ENCODE assay signal across 9 mouse cellular contexts in the genomic region with DNA sequence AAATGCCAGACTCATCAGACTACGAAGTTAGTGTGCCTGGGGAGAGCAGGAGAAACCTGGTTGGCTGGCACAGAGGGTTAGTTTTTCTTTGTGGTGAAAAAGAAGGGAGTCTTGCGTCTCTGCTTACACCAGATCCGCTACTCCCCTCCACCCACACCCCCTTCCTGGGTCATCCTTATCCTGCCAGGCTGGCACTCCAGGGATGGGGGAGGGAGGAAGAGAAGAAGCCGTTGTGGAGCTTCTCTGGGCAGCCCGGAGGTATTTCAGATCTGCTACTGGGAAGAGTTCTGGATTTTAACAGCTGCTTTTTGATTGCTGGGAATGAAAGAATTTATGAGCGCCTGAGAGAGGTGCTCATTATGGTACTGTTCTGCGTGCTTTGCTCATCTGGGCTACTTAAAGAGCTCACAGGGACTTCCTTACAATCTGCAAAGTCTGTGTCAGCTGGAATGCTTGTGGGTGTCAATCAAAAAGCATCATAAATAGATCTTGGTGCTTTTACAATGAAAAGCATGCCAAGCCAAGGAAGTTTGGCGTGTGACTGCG. TPM values are rescaled to one million over a fixed set of nuclear protein-coding genes. Genes with fewer than 3 reads are reported as not detected.
DNase-seq lines count a peak whose midpoint lies in the region; ATAC-seq and TF ChIP-seq lines count a peak whose summit lies in the region.
"Had no signal": no experiment of that assay in that cellular context is flagged by ENCODE, and none has a peak within 500 bp of the region (broad histone marks: within the 10 kb centered on the region; RNA-seq: fewer than 3 reads in every experiment).

No protein-coding gene starts in this region.

- H3K4me1 ChIP-seq in embryonic facial prominence, embryonic 11.5 days (ENCODE audit: control insufficient read depth, insufficient read depth, low read length) = peaks cover 3% of the 10 kb centered on the region; the same call in 1 of the 2 replicates
- H3K4me1 ChIP-seq in hindbrain, embryonic 15.5 days (replicated peaks) = peaks cover 24% of the 10 kb centered on the region
- peaks cover 26% of the 10 kb centered on the region for H3K4me1 ChIP-seq in lung, embryonic 14.5 days (ENCODE audit: insufficient read depth)
- peaks cover 22% of the 10 kb centered on the region; the same call in 1 of the 2 replicates for H3K4me1 ChIP-seq in stomach, embryonic 15.5 days

- no peak for TF ChIP-seq CTCF in gastrocnemius, adult 2 months (IDR thresholded peaks at IDR 0.05)
- no peak for TF ChIP-seq CTCF in lung, embryonic 14.5 days (IDR thresholded peaks at IDR 0.05; ENCODE audit: low read depth)

- no peak for ATAC-seq in embryonic facial prominence, embryonic 11.5 days (replicated peaks; ENCODE audit: insufficient number of reproducible peaks, low FRiP score, low TSS enrichment, low read depth)
- ATAC-seq in hindbrain, embryonic 15.5 days (ENCODE audit: low FRiP score, low read depth) = peak; percentile 16; the same call in 1 of the 2 replicates
- no peak for ATAC-seq in lung, embryonic 14.5 days (ENCODE audit: insufficient read depth)
- ATAC-seq in stomach, embryonic 15.5 days (ENCODE audit: insufficient read depth, low FRiP score, low read depth) = no peak
- ATAC-seq: Patski had no signal

- H3K4me3 ChIP-seq in gastrocnemius, adult 2 months = peak overlapping the region; percentile 98
- H3K4me3 ChIP-seq in embryonic facial prominence, embryonic 11.5 days (ENCODE audit: low read depth, low read length) = peak overlapping the region; percentile 96
- peak overlapping the region; percentile 95 for H3K4me3 ChIP-seq in hindbrain, embryonic 15.5 days
- H3K4me3 ChIP-seq in lung, embryonic 14.5 days (ENCODE audit: low read depth, low read length) = peak overlapping the region; percentile 85
- H3K4me3 ChIP-seq in stomach, embryonic 15.5 days (replicated peaks) = peak overlapping the region; percentile 90

- peak overlapping the region; percentile 90 for H3K4me2 ChIP-seq in embryonic facial prominence, embryonic 11.5 days (ENCODE audit: low read depth, low read length)
- H3K4me2 ChIP-seq in hindbrain, embryonic 15.5 days = peak overlapping the region; percentile 100
- H3K4me2 ChIP-seq in lung, embryonic 14.5 days = peak overlapping the region; percentile 93
- H3K4me2 ChIP-seq in stomach, embryonic 15.5 days = peak overlapping the region; percentile 87

- no peaks in the 10 kb centered on the region for H3K9me3 ChIP-seq in embryonic facial prominence, embryonic 11.5 days (replicated peaks; ENCODE audit: control insufficient read depth, low read length)
- no peaks in the 10 kb centered on the region for H3K9me3 ChIP-seq in hindbrain, embryonic 15.5 days
- H3K9me3 ChIP-seq in lung, embryonic 14.5 days (ENCODE audit: low read depth, low read length) = no peaks in the 10 kb centered on the region
- no peaks in the 10 kb centered on the region for H3K9me3 ChIP-seq in stomach, embryonic 15.5 days

- H3K36me3 ChIP-seq in embryonic facial prominence, embryonic 11.5 days (replicated peaks; ENCODE audit: control insufficient read depth, insufficient read depth, low read depth, low read length) = no peaks in the 10 kb centered on the region
- H3K36me3 ChIP-seq in hindbrain, embryonic 15.5 days = no peaks in the 10 kb centered on the region
- H3K36me3 ChIP-seq in lung, embryonic 14.5 days (ENCODE audit: insufficient read depth) = no peaks in the 10 kb centered on the region
- H3K36me3 ChIP-seq in stomach, embryonic 15.5 days = no peaks in the 10 kb centered on the region

- peak overlapping the region; percentile 95 for H3K9ac ChIP-seq in embryonic facial prominence, embryonic 11.5 days (replicated peaks; ENCODE audit: low read length)
- peak overlapping the region; percentile 65 for H3K9ac ChIP-seq in hindbrain, embryonic 15.5 days
- peak overlapping the region; percentile 92 for H3K9ac ChIP-seq in lung, embryonic 14.5 days
- H3K9ac ChIP-seq in stomach, embryonic 15.5 days = peak overlapping the region; percentile 61; the same call in 1 of the 2 replicates

- peak; percentile 22 for DNase-seq in gastrocnemius, adult 2 months
- no peak for DNase-seq in gastrocnemius, adult 8-10 months (ENCODE audit: low spot score in 2 of 2)
- peak; percentile 81 for DNase-seq in 3T3-L1 (ENCODE audit: low read depth, low spot score)
- peak; percentile 17 for DNase-seq in embryonic facial prominence, embryonic 11.5 days (ENCODE audit: low spot score)
- DNase-seq in lung, embryonic 14.5 days = peak; percentile 38
- no peak for DNase-seq in spleen, postnatal 14 days (ENCODE audit: low spot score in 2 of 2)

- no peaks in the 10 kb centered on the region for H3K27me3 ChIP-seq in embryonic facial prominence, embryonic 11.5 days (ENCODE audit: control insufficient read depth, insufficient read depth, low read length)
- 0 out of 2 replicates have a peak, but pooled peaks cover 6% of the 10 kb centered on the region for H3K27me3 ChIP-seq in hindbrain, embryonic 15.5 days
- no peaks in the 10 kb centered on the region for H3K27me3 ChIP-seq in lung, embryonic 14.5 days (ENCODE audit: insufficient read depth, low read length)
- no peaks in the 10 kb centered on the region for H3K27me3 ChIP-seq in stomach, embryonic 15.5 days (replicated peaks)
- H3K27me3 ChIP-seq: Patski had no signal

- intact Hi-C loops in gastrocnemius, adult 2 months (cut with DNase I) = loop anchor here (5.0 kb wide), 2 partner anchors 39 to 134 kb away; no protein-coding TSS in a partner anchor

- 10% methylated on average over 9 of the region's 9 CpGs for WGBS in embryonic facial prominence, embryonic 11.5 days
- 9% methylated on average over 9 of the region's 9 CpGs for WGBS in hindbrain, embryonic 15.5 days
- 9% methylated on average over 9 of the region's 9 CpGs for WGBS in lung, embryonic 14.5 days
- 16% methylated on average over 9 of the region's 9 CpGs for WGBS in stomach, embryonic 15.5 days

- H3K27ac ChIP-seq in gastrocnemius, adult 2 months = peak overlapping the region; percentile 91
- H3K27ac ChIP-seq in embryonic facial prominence, embryonic 11.5 days (replicated peaks; ENCODE audit: low read depth, low read length) = peak overlapping the region; percentile 97; the same call in 1 of the 2 replicates
- peak overlapping the region; percentile 77; the same call in 1 of the 2 replicates for H3K27ac ChIP-seq in hindbrain, embryonic 15.5 days (replicated peaks)
- peak overlapping the region; percentile 98; the same call in 1 of the 2 replicates for H3K27ac ChIP-seq in lung, embryonic 14.5 days (ENCODE audit: low read depth)
- H3K27ac ChIP-seq in stomach, embryonic 15.5 days = peak overlapping the region; percentile 96

RNA-seq across cellular contexts. Expression of gene Tanc1, which starts 1.7 kb away (rescaled TPM):
- total RNA-seq in gastrocnemius, adult 2 months (2021) = 1 to 10 TPM; 6.3 to 8.7 TPM
- total RNA-seq in gastrocnemius, adult 8-10 months (2022) = 10 to 100 TPM in 1 of 4 experiments, 1 to 10 TPM in 3; 4.4 to 10.5 (median 6.5) TPM
- polyA plus RNA-seq in embryonic facial prominence, embryonic 11.5 days (2014; fragmentation: Nextera tagmentation; extraction: Ambion mirVana) = 20.6 and 22.7 TPM in 2 replicates
- polyA plus RNA-seq in hindbrain, embryonic 15.5 days (2015; fragmentation: Nextera tagmentation; extraction: Ambion mirVana) = 8.0 and 8.5 TPM in 2 replicates
- 28.8 and 31.0 TPM in 2 replicates for polyA plus RNA-seq in lung, embryonic 14.5 days (2014; fragmentation: Nextera tagmentation; extraction: Ambion mirVana)
- 28.1 and 28.8 TPM in 2 replicates for polyA plus RNA-seq in stomach, embryonic 15.5 days (2015; fragmentation: Nextera tagmentation; extraction: Ambion mirVana)

Comparison
In these comparisons a context has a peak if more than half of its experiments do, and no peak if none do; other contexts are left out.
1. DNase-seq: peak in gastrocnemius, adult 2 months (single experiment), 3T3-L1 (single experiment), embryonic facial prominence, embryonic 11.5 days (single experiment) and lung, embryonic 14.5 days (single experiment); none in gastrocnemius, adult 8-10 months (0 of 2) and spleen, postnatal 14 days (0 of 2).
2. Peak in every context shown above with its lines, with median percentiles within 50 percentile points of each other: H3K27ac ChIP-seq, H3K4me3 ChIP-seq, H3K4me2 ChIP-seq and H3K9ac ChIP-seq.